Mouse (Mus musculus): ENCODE measurements around the gene Ip6k2. TPM values are rescaled to one million over a fixed set of nuclear protein-coding genes. Genes with fewer than 3 reads are reported as not detected.

The Ip6k2 gene
- polyA plus RNA-seq, 1 experiment from 2014 or later: 256 TPM

DNA sequence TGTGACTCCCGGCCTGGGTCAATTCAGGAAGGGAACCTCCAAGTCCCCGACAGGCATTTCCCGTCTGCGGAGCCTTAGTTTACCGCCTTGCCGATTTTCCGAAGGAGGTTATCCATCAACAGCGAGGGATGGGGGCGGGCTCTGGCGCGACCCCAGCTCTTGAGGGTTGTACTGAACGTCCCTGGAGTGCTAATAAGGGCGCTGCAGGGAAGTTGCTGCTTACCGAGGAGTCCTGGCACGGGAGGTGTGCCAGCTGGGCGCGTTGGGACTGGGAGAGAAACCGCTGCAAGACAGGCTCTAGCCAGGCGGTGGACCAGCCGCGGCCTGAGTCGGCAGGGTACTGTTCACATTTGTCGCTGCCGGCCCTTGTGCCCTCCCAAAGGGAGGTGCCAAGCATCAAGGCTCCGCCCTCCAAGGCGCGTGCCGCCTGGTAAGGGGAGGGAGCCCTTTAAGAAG lies 70.7 kb downstream of the Ip6k2 start:
- Histone ChIP-seq H3K4me1 (ENCODE audit: control insufficient read depth, insufficient read depth, low read length) (peaks cover 4% of the 10 kb centered on the region; the same call in 1 of the 2 replicates), H3K36me3 (ENCODE audit: control insufficient read depth, insufficient read depth, low read length) (peaks cover 61% of the 10 kb centered on the region)
- 0% methylated on average over 28 of the region's 28 CpGs for WGBS

DNA sequence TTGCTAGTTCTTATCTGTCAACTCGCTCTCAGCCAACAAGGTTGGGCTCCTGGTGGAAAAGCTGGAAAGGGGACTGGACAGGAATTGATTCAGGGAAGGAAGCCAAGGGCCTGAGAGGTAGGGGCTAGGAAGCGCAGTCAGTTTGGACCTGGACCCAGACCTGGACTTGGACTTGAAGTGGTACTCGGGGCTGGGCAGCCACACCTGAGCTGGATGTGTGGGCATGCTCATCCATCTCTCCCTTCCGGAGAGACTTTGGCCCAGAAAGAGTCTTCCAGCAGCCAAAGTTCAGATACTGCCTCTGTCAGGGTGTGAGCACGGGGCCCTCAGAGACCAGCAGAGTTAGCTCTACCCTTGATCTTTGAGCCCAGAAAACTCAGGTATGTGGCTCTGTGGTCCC lies 71.7 kb downstream of the Ip6k2 start:
- Histone ChIP-seq H3K9me3 (ENCODE audit: control insufficient read depth, low read length) (no peaks in the 10 kb centered on the region), H3K4me3 (replicated peaks; ENCODE audit: low read depth, low read length) (no peak overlapping the region), H3K9ac (replicated peaks; ENCODE audit: low read length) (no peak overlapping the region), H3K4me2 (ENCODE audit: low read length) (peak overlapping the region; percentile 92; the same call in 1 of the 2 replicates), H3K27me3 (ENCODE audit: control insufficient read depth, insufficient read depth, low read length) (peaks cover 4% of the 10 kb centered on the region; the same call in 1 of the 2 replicates), H3K27ac (replicated peaks; ENCODE audit: low read depth, low read length) (no peak overlapping the region), H3K4me1 (ENCODE audit: control insufficient read depth, insufficient read depth, low read length) (peaks cover 4% of the 10 kb centered on the region; the same call in 1 of the 2 replicates), H3K36me3 (ENCODE audit: control insufficient read depth, insufficient read depth, low read length) (peaks cover 58% of the 10 kb centered on the region)
- ATAC-seq (ENCODE audit: low FRiP score, low TSS enrichment): no peak
- no peak for DNase-seq
- WGBS: 58% methylated on average over 5 of the region's 5 CpGs

More for the DNA sequence above, 70.7 kb downstream of the Ip6k2 start:
- Histone ChIP-seq H3K4me3 (replicated peaks; ENCODE audit: low read depth, low read length) (peak overlapping the region; percentile 70), H3K9ac (replicated peaks; ENCODE audit: low read length) (peak overlapping the region; percentile 65), H3K9me3 (ENCODE audit: control insufficient read depth, low read length) (no peaks in the 10 kb centered on the region), H3K27ac (replicated peaks; ENCODE audit: low read depth, low read length) (peak overlapping the region; percentile 66), H3K4me2 (ENCODE audit: low read length) (peak overlapping the region; percentile 92), H3K27me3 (ENCODE audit: control insufficient read depth, insufficient read depth, low read length) (peaks cover 4% of the 10 kb centered on the region; the same call in 1 of the 2 replicates)
- peak; percentile 89 for DNase-seq
- ATAC-seq (ENCODE audit: low FRiP score, low TSS enrichment): peak; percentile 59

Small RNA genes within 50 kb of the gene (microRNA-seq; reads per million reads assigned to microRNA genes)
- not detected for gene Gm23156

Other genes starting within 250 kb of the Ip6k2 start
- gene Impdh2, start 223.5 kb upstream of the Ip6k2 start, polyA plus RNA-seq (2014; fragmentation: Nextera tagmentation; extraction: Ambion mirVana): 99.3 and 107 TPM in 2 replicates
- gene Ndufaf3, start 216.4 kb upstream of the Ip6k2 start, polyA plus RNA-seq (2014; fragmentation: Nextera tagmentation; extraction: Ambion mirVana): 76.7 and 86.2 TPM in 2 replicates
- 263 and 271 TPM in 2 replicates for gene Dalrd3, start 213.9 kb upstream of the Ip6k2 start, polyA plus RNA-seq (2014; fragmentation: Nextera tagmentation; extraction: Ambion mirVana)
- 273 and 274 TPM in 2 replicates for gene Wdr6, start 205.1 kb upstream of the Ip6k2 start, polyA plus RNA-seq (2014; fragmentation: Nextera tagmentation; extraction: Ambion mirVana)
- gene P4htm, start 186.1 kb upstream of the Ip6k2 start, polyA plus RNA-seq (2014; fragmentation: Nextera tagmentation; extraction: Ambion mirVana): 27.0 and 30.5 TPM in 2 replicates
- gene Arih2, start 134.4 kb upstream of the Ip6k2 start, polyA plus RNA-seq (2014; fragmentation: Nextera tagmentation; extraction: Ambion mirVana): 37.6 and 45.3 TPM in 2 replicates
- gene Slc25a20, start 121.7 kb upstream of the Ip6k2 start, polyA plus RNA-seq (2014; fragmentation: Nextera tagmentation; extraction: Ambion mirVana): 26.8 and 33.8 TPM in 2 replicates
- 53.8 and 68.1 TPM in 2 replicates for gene Prkar2a, start 94.5 kb upstream of the Ip6k2 start, polyA plus RNA-seq (2014; fragmentation: Nextera tagmentation; extraction: Ambion mirVana)
- gene Nckipsd, start 24.6 kb downstream of the Ip6k2 start, polyA plus RNA-seq (2014; fragmentation: Nextera tagmentation; extraction: Ambion mirVana): 24.3 and 27.4 TPM in 2 replicates
- gene Celsr3, start 42.5 kb downstream of the Ip6k2 start, polyA plus RNA-seq (2014; fragmentation: Nextera tagmentation; extraction: Ambion mirVana): 19.5 and 20.7 TPM in 2 replicates
- 16.6 and 18.2 TPM in 2 replicates for gene Slc26a6, start 69.5 kb downstream of the Ip6k2 start, polyA plus RNA-seq (2014; fragmentation: Nextera tagmentation; extraction: Ambion mirVana)
- 0.47 TPM in 1 of 2 replicates, not detected in the other for gene Tmem89, start 130.8 kb downstream of the Ip6k2 start, polyA plus RNA-seq (2014; fragmentation: Nextera tagmentation; extraction: Ambion mirVana)
- 432 and 472 TPM in 2 replicates for gene Uqcrc1, start 152.8 kb downstream of the Ip6k2 start, polyA plus RNA-seq (2014; fragmentation: Nextera tagmentation; extraction: Ambion mirVana)
- gene Col7a1, start 169.8 kb downstream of the Ip6k2 start, polyA plus RNA-seq (2014; fragmentation: Nextera tagmentation; extraction: Ambion mirVana): 0.84 and 1.5 TPM in 2 replicates
- gene Ucn2, start 202.2 kb downstream of the Ip6k2 start, polyA plus RNA-seq (2014; fragmentation: Nextera tagmentation; extraction: Ambion mirVana): not detected in 2 replicates
- gene Pfkfb4, start 208.0 kb downstream of the Ip6k2 start, polyA plus RNA-seq (2014; fragmentation: Nextera tagmentation; extraction: Ambion mirVana): 26.1 and 26.3 TPM in 2 replicates